Mouse (Mus musculus): ENCODE measurements around the gene Rbak.
"Not testable (repeated sequence)": the region's sequence is repeated elsewhere in the genome, so short reads cannot be mapped to it uniquely, and the experiment has no call there.

Rbak gene

DNA sequence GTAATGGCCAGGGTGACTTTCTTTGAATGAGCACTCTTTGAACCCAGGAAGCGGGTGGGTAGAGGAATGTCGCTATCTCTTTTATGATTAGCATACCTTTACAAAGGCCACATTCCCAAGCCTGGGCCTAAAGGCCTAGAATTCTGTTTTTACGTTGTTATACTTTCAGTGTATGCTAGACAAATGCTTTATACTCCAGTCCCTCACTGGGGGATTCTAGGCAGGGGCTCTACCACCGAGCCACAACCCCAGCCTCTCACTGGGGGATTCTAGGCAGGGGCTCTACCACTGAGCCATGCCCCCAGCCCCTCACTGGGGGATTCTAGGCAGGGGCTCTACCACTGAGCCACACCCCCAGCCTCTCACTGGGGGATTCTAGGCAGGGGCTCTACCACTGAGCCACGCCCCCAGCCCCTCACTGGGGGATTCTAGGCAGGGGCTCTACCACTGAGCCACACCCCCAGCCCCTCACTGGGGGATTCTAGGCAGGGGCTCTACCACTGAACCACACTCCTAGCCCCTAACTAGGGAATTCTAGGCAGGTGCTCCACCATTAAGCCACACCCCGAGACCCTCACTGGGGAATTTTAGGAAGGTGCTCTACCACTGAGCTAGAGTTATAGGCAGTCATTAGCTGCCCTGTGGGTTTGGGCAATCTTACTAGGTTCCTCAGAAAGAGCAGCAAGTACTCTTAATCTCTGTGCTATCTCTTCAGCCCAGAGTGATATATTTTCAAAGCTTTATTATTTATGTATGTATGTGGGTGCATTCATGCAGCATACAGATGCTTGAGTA is 46.2 kb downstream of the Rbak start:
- not testable (repeated sequence) for DNase-seq

DNA sequence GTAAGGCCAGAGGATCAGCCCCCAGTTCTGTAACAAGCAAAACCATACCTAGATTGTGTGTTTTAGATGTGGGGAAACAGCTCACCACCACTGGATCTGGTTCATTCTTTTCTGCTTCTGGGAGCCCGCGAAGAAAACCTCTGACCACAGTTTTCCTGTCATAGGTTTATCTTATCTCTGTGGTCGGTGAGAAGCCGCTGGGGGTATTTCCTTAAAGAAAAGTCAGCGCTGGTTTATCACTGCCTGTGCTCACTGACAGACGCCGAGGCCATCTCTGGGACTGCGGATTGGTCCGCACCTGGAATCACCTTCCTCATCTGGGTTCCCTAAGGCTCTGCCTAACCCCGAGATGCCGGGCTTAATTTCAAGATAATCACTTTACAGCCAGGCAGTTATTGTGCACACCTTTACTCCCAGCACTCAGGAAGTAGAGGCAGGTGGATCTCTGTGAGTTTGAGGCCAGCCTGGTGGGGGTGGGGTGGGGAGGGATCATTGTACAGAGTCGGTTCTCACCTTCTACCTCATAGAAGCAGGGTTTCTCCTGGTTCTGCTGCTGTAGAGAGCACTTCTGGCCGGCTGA is 47.5 kb downstream of the Rbak start:
- no peak for DNase-seq

GRCm38 (mm10) chr5:143130342-143130741 is 50.2 kb downstream of the Rbak start:
- DNase-seq: no peak

- DNase-seq: no peak
Measured at GRCm38 (mm10) chr5:143129101-143129500, 51.5 kb downstream of the Rbak start.

GRCm38 (mm10) chr5:143127837-143128236 is 52.7 kb downstream of the Rbak start:
- no peak for DNase-seq

DNA sequence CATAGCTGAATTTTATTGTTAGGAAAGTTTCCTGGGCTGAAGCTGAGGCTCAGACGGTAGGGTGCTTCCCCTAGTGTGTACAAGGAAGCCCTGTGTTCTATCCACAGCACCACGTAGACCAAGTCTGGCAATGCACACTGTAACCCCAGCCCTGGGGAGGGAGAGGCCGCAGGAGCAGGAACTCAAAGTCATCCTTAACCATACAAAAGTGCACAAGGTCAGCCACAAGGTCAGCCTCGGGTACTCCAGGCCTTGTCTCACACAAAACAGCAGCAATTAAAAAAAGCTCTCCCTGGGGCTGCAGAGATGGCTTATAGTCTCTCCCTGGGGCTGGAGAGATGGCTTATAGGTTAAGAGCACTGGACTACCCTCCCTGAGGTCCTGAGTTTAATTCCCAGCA is 53.7 kb downstream of the Rbak start:
- no peak for DNase-seq

GRCm38 (mm10) chr5:143126089-143126488 is 54.5 kb downstream of the Rbak start:
- no peak for DNase-seq

- no peak for DNase-seq
Measured at GRCm38 (mm10) chr5:143125601-143126000, 55.0 kb downstream of the Rbak start.

DNA sequence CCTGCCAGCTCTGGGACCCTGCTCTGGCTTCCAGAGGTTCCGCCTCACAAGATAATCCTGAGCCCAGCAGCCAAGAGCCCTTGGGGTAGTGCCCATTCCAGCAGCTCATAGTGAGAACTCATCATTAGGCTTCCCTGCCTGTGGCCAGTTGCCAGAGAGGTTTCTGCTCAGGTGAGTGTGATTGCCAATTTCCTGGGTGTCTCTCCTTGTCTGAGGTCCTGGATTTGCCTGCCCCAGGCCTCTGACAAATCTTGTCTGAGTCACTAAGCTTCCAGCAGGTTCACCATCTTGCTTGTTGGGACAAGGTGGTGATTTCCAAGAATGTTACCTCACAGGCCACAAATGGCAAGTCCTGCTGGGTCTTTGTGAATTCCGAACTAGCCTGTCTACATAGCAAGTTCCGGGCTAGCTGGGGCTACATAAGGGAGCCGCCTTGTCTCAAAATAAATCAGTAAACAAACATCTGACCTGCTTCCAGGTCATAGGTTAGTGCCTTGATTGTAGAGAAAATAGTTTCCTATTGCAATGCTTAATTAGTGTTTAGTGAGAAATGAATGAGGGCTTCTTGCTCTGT is 55.7 kb downstream of the Rbak start:
- no peak for DNase-seq

DNA sequence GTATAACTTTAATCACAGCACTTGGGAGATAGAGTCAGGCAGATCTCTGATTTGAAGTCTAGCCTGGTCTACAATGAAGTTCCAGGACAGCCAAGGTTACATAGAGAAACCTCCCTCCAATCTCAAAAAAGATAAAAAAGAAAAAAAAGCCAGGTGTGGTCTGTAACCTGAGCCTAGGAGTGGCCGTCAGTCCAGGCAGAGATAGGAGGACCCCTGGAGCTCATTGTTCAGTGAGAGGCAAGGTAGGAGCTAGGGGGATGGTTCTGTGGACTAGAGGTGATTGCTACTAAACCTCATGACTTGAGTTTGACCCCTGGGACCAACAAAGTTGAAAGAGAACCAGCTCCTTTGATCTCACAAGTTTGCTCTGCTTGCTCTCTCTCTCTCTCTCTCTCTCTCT is 57.9 kb downstream of the Rbak start:
- DNase-seq: no peak
